Comparison of ENCODE assay signal across 12 mouse cellular contexts in genomic region chr3:121604081-121604480, GRCm38 (mm10).
DNase-seq lines count a peak whose midpoint lies in the region; ATAC-seq and TF ChIP-seq lines count a peak whose summit lies in the region.
"Had no signal": no experiment of that assay in that cellular context is flagged by ENCODE, and none has a peak within 500 bp of the region (broad histone marks: within the 10 kb centered on the region; RNA-seq: fewer than 3 reads in every experiment).

No protein-coding gene starts in this region.

- H3K9me3 ChIP-seq in forebrain, postnatal 0 days (ENCODE audit: low read length) = no peaks in the 10 kb centered on the region
- no peaks in the 10 kb centered on the region for H3K9me3 ChIP-seq in forebrain, embryonic 10.5 days
- H3K9me3 ChIP-seq in lung, postnatal 0 days (ENCODE audit: low read length) = no peaks in the 10 kb centered on the region
- no peaks in the 10 kb centered on the region for H3K9me3 ChIP-seq in stomach, embryonic 16.5 days (replicated peaks; ENCODE audit: control insufficient read depth, low read length)
- H3K9me3 ChIP-seq in hindbrain, embryonic 11.5 days (ENCODE audit: control insufficient read depth, low read length) = no peaks in the 10 kb centered on the region
- H3K9me3 ChIP-seq: heart, embryonic 13.5 days; limb, embryonic 13.5 days; stomach, embryonic 15.5 days had no signal

- TF ChIP-seq CTCF in forebrain, postnatal 0 days (IDR thresholded peaks at IDR 0.05; ENCODE audit: low read depth) = no peak
- no peak for TF ChIP-seq CTCF in lung, postnatal 0 days (IDR thresholded peaks at IDR 0.05)

- peak; percentile 53; the same call in 1 of the 2 replicates for ATAC-seq in forebrain, postnatal 0 days
- peak; percentile 6 for ATAC-seq in lung, postnatal 0 days
- no peak for ATAC-seq in stomach, embryonic 16.5 days (ENCODE audit: insufficient read depth, low FRiP score)
- ATAC-seq in megakaryocyte progenitor cell, adult 5-6 weeks (replicated peaks; ENCODE audit: poor library complexity) = no peak
- ATAC-seq in hindbrain, embryonic 11.5 days (ENCODE audit: low FRiP score) = no peak

- no peak overlapping the region for H3K27ac ChIP-seq in forebrain, postnatal 0 days (ENCODE audit: low read depth, low read length)
- H3K27ac ChIP-seq in forebrain, embryonic 10.5 days = no peak overlapping the region
- peak overlapping the region; percentile 81 for H3K27ac ChIP-seq in lung, postnatal 0 days (ENCODE audit: low read length)
- H3K27ac ChIP-seq in stomach, embryonic 16.5 days (ENCODE audit: low read length) = peak overlapping the region; percentile 40; the same call in 1 of the 2 replicates
- no peak overlapping the region for H3K27ac ChIP-seq in hindbrain, embryonic 11.5 days (ENCODE audit: low read depth, low read length)
- H3K27ac ChIP-seq: heart, embryonic 13.5 days; limb, embryonic 13.5 days had no signal

- peak; percentile 24 for DNase-seq in forebrain, postnatal 0 days
- DNase-seq in forebrain, embryonic 10.5 days (ENCODE audit: extremely low spot score, low spot score) = no peak
- peak; percentile 47 for DNase-seq in lung, postnatal 0 days (ENCODE audit: low spot score)
- no peak for DNase-seq in lung, postnatal 14 days
- peak; percentile 79 for DNase-seq in brain, adult 2 months (ENCODE audit: low read depth, low spot score)
- DNase-seq in hindbrain, embryonic 11.5 days (ENCODE audit: low spot score) = no peak

- no peak overlapping the region for H3K4me2 ChIP-seq in forebrain, postnatal 0 days (ENCODE audit: low read depth)
- no peak overlapping the region for H3K4me2 ChIP-seq in lung, postnatal 0 days (replicated peaks; ENCODE audit: low read depth, low read length)
- H3K4me2 ChIP-seq in stomach, embryonic 16.5 days (ENCODE audit: low read depth, low read length) = no peak overlapping the region
- H3K4me2 ChIP-seq in hindbrain, embryonic 11.5 days (replicated peaks; ENCODE audit: low read depth, low read length) = no peak overlapping the region
- H3K4me2 ChIP-seq: heart, embryonic 13.5 days; limb, embryonic 13.5 days; stomach, embryonic 15.5 days had no signal

- no peaks in the 10 kb centered on the region for H3K4me1 ChIP-seq in forebrain, postnatal 0 days (ENCODE audit: insufficient read depth)
- H3K4me1 ChIP-seq in forebrain, embryonic 10.5 days = peaks cover 15% of the 10 kb centered on the region
- H3K4me1 ChIP-seq in lung, postnatal 0 days (ENCODE audit: insufficient read depth, low read depth, low read length) = peaks cover 18% of the 10 kb centered on the region; the same call in 1 of the 2 replicates
- H3K4me1 ChIP-seq in stomach, embryonic 16.5 days (ENCODE audit: control insufficient read depth, insufficient read depth, low read length) = peaks cover 24% of the 10 kb centered on the region
- H3K4me1 ChIP-seq in hindbrain, embryonic 11.5 days (replicated peaks; ENCODE audit: control insufficient read depth, insufficient read depth, low read length) = no peaks in the 10 kb centered on the region

- TF ChIP-seq EP300 in lung, postnatal 0 days (IDR thresholded peaks at IDR 0.05) = no peak

- 72% methylated on average over 9 of the region's 9 CpGs for WGBS in forebrain, postnatal 0 days
- WGBS in forebrain, embryonic 10.5 days = 88% methylated on average over 9 of the region's 9 CpGs
- 66% methylated on average over 9 of the region's 9 CpGs for WGBS in lung, postnatal 0 days
- 83% methylated on average over 9 of the region's 9 CpGs for WGBS in stomach, embryonic 16.5 days
- 91% methylated on average over 9 of the region's 9 CpGs for WGBS in hindbrain, embryonic 11.5 days

- H3K36me3 ChIP-seq in forebrain, postnatal 0 days (ENCODE audit: insufficient read depth) = no peaks in the 10 kb centered on the region
- no peaks in the 10 kb centered on the region for H3K36me3 ChIP-seq in forebrain, embryonic 10.5 days (replicated peaks)
- H3K36me3 ChIP-seq in lung, postnatal 0 days (ENCODE audit: insufficient read depth, low read length) = no peaks in the 10 kb centered on the region
- no peaks in the 10 kb centered on the region for H3K36me3 ChIP-seq in stomach, embryonic 16.5 days (ENCODE audit: control insufficient read depth, insufficient read depth, low read length)
- no peaks in the 10 kb centered on the region for H3K36me3 ChIP-seq in hindbrain, embryonic 11.5 days (ENCODE audit: control insufficient read depth, insufficient read depth, low read length)
- H3K36me3 ChIP-seq: heart, embryonic 13.5 days; limb, embryonic 13.5 days; stomach, embryonic 15.5 days had no signal

- no peak overlapping the region for H3K4me3 ChIP-seq in forebrain, postnatal 0 days (ENCODE audit: low read depth, low read length)
- no peak overlapping the region for H3K4me3 ChIP-seq in forebrain, embryonic 10.5 days
- no peak overlapping the region for H3K4me3 ChIP-seq in lung, postnatal 0 days (ENCODE audit: low read depth, low read length)
- H3K4me3 ChIP-seq in stomach, embryonic 16.5 days (replicated peaks; ENCODE audit: low read length) = no peak overlapping the region
- no peak overlapping the region for H3K4me3 ChIP-seq in hindbrain, embryonic 11.5 days (ENCODE audit: low read depth, low read length)
- H3K4me3 ChIP-seq: erythroblast, embryonic 14.5 days; heart, embryonic 13.5 days; limb, embryonic 13.5 days; stomach, embryonic 15.5 days had no signal

- no peak overlapping the region for H3K9ac ChIP-seq in forebrain, postnatal 0 days
- no peak overlapping the region for H3K9ac ChIP-seq in lung, postnatal 0 days (replicated peaks; ENCODE audit: low read depth)
- H3K9ac ChIP-seq in stomach, embryonic 16.5 days (ENCODE audit: low read length) = no peak overlapping the region
- H3K9ac ChIP-seq in hindbrain, embryonic 11.5 days (ENCODE audit: low read depth, low read length) = no peak overlapping the region
- H3K9ac ChIP-seq: heart, embryonic 13.5 days; limb, embryonic 13.5 days; stomach, embryonic 15.5 days had no signal

- H3K27me3 ChIP-seq in forebrain, postnatal 0 days (ENCODE audit: insufficient read depth, low read length) = no peaks in the 10 kb centered on the region
- H3K27me3 ChIP-seq in forebrain, embryonic 10.5 days (ENCODE audit: poor library complexity, severe bottlenecking) = no peaks in the 10 kb centered on the region
- H3K27me3 ChIP-seq in lung, postnatal 0 days (replicated peaks; ENCODE audit: insufficient read depth, low read length) = no peaks in the 10 kb centered on the region
- no peaks in the 10 kb centered on the region for H3K27me3 ChIP-seq in stomach, embryonic 16.5 days (ENCODE audit: control insufficient read depth, insufficient read depth, low read length)
- H3K27me3 ChIP-seq in hindbrain, embryonic 11.5 days (ENCODE audit: control insufficient read depth, insufficient read depth, low read length) = no peaks in the 10 kb centered on the region
- H3K27me3 ChIP-seq: heart, embryonic 13.5 days; limb, embryonic 13.5 days; stomach, embryonic 15.5 days had no signal

Comparison
In these comparisons a context has a peak if more than half of its experiments do, and no peak if none do; other contexts are left out.
1. DNase-seq: peak in forebrain, postnatal 0 days (single experiment), lung, postnatal 0 days (single experiment) and brain, adult 2 months (single experiment); none in forebrain, embryonic 10.5 days (single experiment), lung, postnatal 14 days (single experiment) and hindbrain, embryonic 11.5 days (single experiment).
2. ATAC-seq: peak in forebrain, postnatal 0 days (single experiment) and lung, postnatal 0 days (single experiment); none in stomach, embryonic 16.5 days (single experiment), megakaryocyte progenitor cell, adult 5-6 weeks (single experiment) and hindbrain, embryonic 11.5 days (single experiment).
3. H3K27ac ChIP-seq: peak in lung, postnatal 0 days (single experiment) and stomach, embryonic 16.5 days (single experiment); none in forebrain, postnatal 0 days (single experiment), forebrain, embryonic 10.5 days (single experiment) and hindbrain, embryonic 11.5 days (single experiment).